Mouse (Mus musculus): Measurements from ENCODE around the gene Abhd14b. TPM values are rescaled to one million over a fixed set of nuclear protein-coding genes. Genes with fewer than 3 reads are reported as not detected.
A peak's percentile ranks its signal among the peaks of the same experiment; 100 is the strongest.

The Abhd14b gene
- total RNA-seq, 2 experiments from 2014 or later: 43.5 to 44.1 TPM

GRCm38 (mm10) chr9:106429221-106430014 lies 17.8 kb upstream of the Abhd14b start, which contains the start of gene Rpl29:
Gene Rpl29, plus strand, starts transcription at chr9:106429454.
- peak; percentile 73 to 89 for DNase-seq (ENCODE audit: low spot score in 2 of 2)

- no peak for DNase-seq (ENCODE audit: low spot score in 2 of 2)
Measured at GRCm38 (mm10) chr9:106430015-106430264, 17.3 kb upstream of the Abhd14b start.

GRCm38 (mm10) chr9:106433389-106433788 lies 13.9 kb upstream of the Abhd14b start:
- DNase-seq (ENCODE audit: low spot score in 2 of 2): no peak

- no peak for DNase-seq (ENCODE audit: low spot score in 2 of 2)
Measured at GRCm38 (mm10) chr9:106436566-106436965, 10.7 kb upstream of the Abhd14b start.

GRCm38 (mm10) chr9:106442680-106443079 lies 4.6 kb upstream of the Abhd14b start:
- no peak for DNase-seq (ENCODE audit: low spot score in 2 of 2)

GRCm38 (mm10) chr9:106444836-106445235 lies 2.4 kb upstream of the Abhd14b start:
- no peak for DNase-seq (ENCODE audit: low spot score in 2 of 2)

- no peak for DNase-seq (ENCODE audit: low spot score in 2 of 2)
Measured at GRCm38 (mm10) chr9:106447951-106448350, 692 bp downstream of the Abhd14b start.

GRCm38 (mm10) chr9:106448498-106449031 lies 1.3 kb downstream of the Abhd14b start:
- peak in 1 of 2 experiments; percentile 42 for DNase-seq (ENCODE audit: low spot score in 2 of 2)

- no peak for DNase-seq (ENCODE audit: low spot score in 2 of 2)
Measured at GRCm38 (mm10) chr9:106449947-106450346, 2.7 kb downstream of the Abhd14b start.

- no peak for DNase-seq (ENCODE audit: low spot score in 2 of 2)
Measured at GRCm38 (mm10) chr9:106450661-106451060, 3.4 kb downstream of the Abhd14b start.

- no peak for DNase-seq (ENCODE audit: low spot score in 2 of 2)
Measured at GRCm38 (mm10) chr9:106451298-106451697, 4.0 kb downstream of the Abhd14b start.

- DNase-seq (ENCODE audit: low spot score in 2 of 2): no peak
Measured at GRCm38 (mm10) chr9:106451899-106452298, 4.6 kb downstream of the Abhd14b start.

- no peak for DNase-seq (ENCODE audit: low spot score in 2 of 2)
Measured at GRCm38 (mm10) chr9:106452351-106452750, 5.1 kb downstream of the Abhd14b start.

- no peak for DNase-seq (ENCODE audit: low spot score in 2 of 2)
Measured at GRCm38 (mm10) chr9:106452821-106453220, 5.6 kb downstream of the Abhd14b start.

GRCm38 (mm10) chr9:106453271-106454070 lies 6.2 kb downstream of the Abhd14b start, which contains the start of gene Pcbp4:
Gene Pcbp4, plus strand, starts transcription at chr9:106453291.
- DNase-seq (ENCODE audit: low spot score in 2 of 2): no peak

- no peak for DNase-seq (ENCODE audit: low spot score in 2 of 2)
Measured at GRCm38 (mm10) chr9:106454071-106454761, 7.0 kb downstream of the Abhd14b start.

- no peak for DNase-seq (ENCODE audit: low spot score in 2 of 2)
Measured at GRCm38 (mm10) chr9:106454888-106455681, 7.8 kb downstream of the Abhd14b start.

- no peak for DNase-seq (ENCODE audit: low spot score in 2 of 2)
Measured at GRCm38 (mm10) chr9:106456325-106457162, 9.3 kb downstream of the Abhd14b start.

- DNase-seq (ENCODE audit: low spot score in 2 of 2): no peak
Measured at GRCm38 (mm10) chr9:106457163-106457559, 9.9 kb downstream of the Abhd14b start.

GRCm38 (mm10) chr9:106457920-106458319 lies 10.7 kb downstream of the Abhd14b start:
- DNase-seq (ENCODE audit: low spot score in 2 of 2): no peak

Data from adrenal gland, postnatal 4 days (tissue).